Mouse (Mus musculus) midbrain, embryonic 10.5 days (tissue): ENCODE results near the gene Rab11fip3. TPM values are rescaled to one million over a fixed set of nuclear protein-coding genes. Genes with fewer than 3 reads are reported as not detected.

Source experiments
- DNase-seq: peaks from one replicate; pipeline ENCODE4 v3.0.0-alpha.2; 2017; ENCODE audit warnings: low spot score
- H3K27ac ChIP-seq: fragments of 300-500 bp; sonication (generic); replicated peaks from 2 replicates; pipeline ENCODE4 v1.5.1; 2016; ENCODE audit warnings: mild to moderate bottlenecking
- H3K27me3 ChIP-seq: fragments of 300-500 bp; sonication (generic); 2 replicates; pipeline ENCODE4 v1.6.1; 2016; ENCODE audit warnings: low read depth, mild to moderate bottlenecking; ENCODE audit not compliant: poor library complexity, severe bottlenecking
- H3K36me3 ChIP-seq: fragments of 300-500 bp; sonication (generic); 2 replicates; pipeline ENCODE4 v1.6.1; 2016; ENCODE audit warnings: mild to moderate bottlenecking, moderate library complexity
- H3K4me1 ChIP-seq: fragments of 300-500 bp; sonication (generic); 2 replicates; pipeline ENCODE4 v1.6.1; 2016
- H3K4me3 ChIP-seq: fragments of 300-500 bp; sonication (generic); 2 replicates; pipeline ENCODE4 v1.5.1; 2016; ENCODE audit warnings: mild to moderate bottlenecking, moderate library complexity
- H3K9me3 ChIP-seq: fragments of 300-500 bp; sonication (generic); replicated peaks from 2 replicates; pipeline ENCODE4 v1.6.1; 2016; ENCODE audit warnings: mild to moderate bottlenecking
- WGBS: fragments of 180-500 bp; shearing (Covaris S2); methylation state at CpG from one replicate; pipeline ENCODE4 v1.1.7; 2016; 5-methylcytosine and 5-hydroxymethylcytosine counted together
- polyA plus RNA-seq: library from polyadenylated mRNA; unstranded; fragments of >200 nt; fragmentation: Nextera tagmentation; extraction: Ambion mirVana; gene quantifications from 2 replicates; pipeline ENCODE4 v1.2.1, GENCODE M21; 2016

Gene Rab11fip3
- polyA plus RNA-seq, 1 experiment from 2014 or later: 20.6 TPM

DNA sequence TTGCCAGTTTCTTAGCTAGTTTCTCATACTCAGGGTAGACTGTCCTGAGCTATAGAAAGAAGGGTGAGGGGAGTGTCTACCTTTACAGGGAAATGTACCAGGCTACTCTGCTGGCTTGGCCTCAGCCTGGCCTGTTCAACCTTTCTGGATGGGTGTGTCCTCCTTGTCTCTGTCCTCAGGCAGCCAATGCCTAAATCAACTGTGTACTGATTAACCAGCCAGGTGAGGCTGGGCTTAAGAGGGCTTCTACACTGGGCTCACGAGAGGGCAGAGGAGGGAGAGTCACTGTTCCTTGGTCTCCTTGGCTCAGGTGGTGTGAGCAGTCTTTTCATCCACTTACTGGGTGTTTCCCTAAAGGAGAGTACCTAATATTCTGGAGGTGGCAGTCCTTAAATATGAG lies 101.2 kb downstream of the Rab11fip3 start:
- Histone ChIP-seq H3K4me3 (no peak overlapping the region), H3K27ac (no peak overlapping the region), H3K27me3 (no peaks in the 10 kb centered on the region), H3K4me1 (no peaks in the 10 kb centered on the region), H3K9me3 (no peaks in the 10 kb centered on the region), H3K36me3 (peaks cover 45% of the 10 kb centered on the region)
- whole genome bisulfite sequencing: 79% methylated on average over 1 of the region's 1 CpGs
- DNase-seq: no peak

DNA sequence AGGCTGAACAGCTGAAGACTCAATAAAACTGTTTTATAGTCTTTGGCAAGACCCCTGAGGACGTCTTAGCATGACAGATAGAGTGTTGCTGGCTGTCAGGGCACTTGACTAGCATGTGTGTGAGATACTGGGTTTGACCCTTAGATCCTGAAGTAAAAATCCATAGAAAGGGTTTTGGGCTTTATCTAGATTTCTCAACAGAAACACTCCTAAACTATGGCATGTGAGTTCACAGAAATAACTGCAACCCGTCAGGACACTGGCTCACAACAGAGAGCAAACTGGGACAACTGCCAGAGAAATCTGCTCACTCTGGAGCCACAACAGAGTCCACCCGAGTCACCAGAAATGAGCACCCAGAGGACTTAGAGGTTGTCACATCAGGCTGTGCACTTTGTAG lies 101.7 kb downstream of the Rab11fip3 start:
- no peak overlapping the region for H3K4me3 ChIP-seq
- H3K27ac ChIP-seq: no peak overlapping the region
- WGBS: 90% methylated on average over 3 of the region's 3 CpGs
- H3K27me3 ChIP-seq: no peaks in the 10 kb centered on the region
- DNase-seq: no peak
- H3K36me3 ChIP-seq: peaks cover 45% of the 10 kb centered on the region
- no peaks in the 10 kb centered on the region for H3K4me1 ChIP-seq
- no peaks in the 10 kb centered on the region for H3K9me3 ChIP-seq

DNA sequence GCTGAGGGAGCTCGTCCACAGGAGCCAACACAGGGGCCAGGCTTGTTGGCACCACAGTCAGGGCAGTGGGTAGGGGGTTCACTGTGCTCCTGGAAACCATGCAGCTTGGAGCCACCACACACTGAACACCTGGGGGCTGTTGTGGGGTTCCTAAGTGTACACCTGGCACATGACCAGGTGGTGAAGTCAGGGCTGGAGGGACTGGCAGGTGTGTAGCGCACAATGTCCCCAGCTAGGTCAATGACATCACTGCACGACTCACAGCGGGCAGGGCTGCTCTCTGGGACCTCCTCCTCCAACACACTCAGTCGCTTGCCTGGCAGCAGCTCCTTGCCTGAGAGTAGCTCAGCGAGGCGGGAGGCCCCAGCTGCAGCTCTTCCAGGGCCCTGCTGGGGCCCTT lies 105.1 kb downstream of the Rab11fip3 start:
- Histone ChIP-seq H3K36me3 (peaks cover 68% of the 10 kb centered on the region), H3K9me3 (no peaks in the 10 kb centered on the region), H3K27ac (0 out of 2 replicates have a peak overlapping the region, but pooled peaks have one; percentile 4), H3K4me1 (no peaks in the 10 kb centered on the region), H3K4me3 (no peak overlapping the region), H3K27me3 (no peaks in the 10 kb centered on the region)
- no peak for DNase-seq
- WGBS: 90% methylated on average over 7 of the region's 7 CpGs

DNA sequence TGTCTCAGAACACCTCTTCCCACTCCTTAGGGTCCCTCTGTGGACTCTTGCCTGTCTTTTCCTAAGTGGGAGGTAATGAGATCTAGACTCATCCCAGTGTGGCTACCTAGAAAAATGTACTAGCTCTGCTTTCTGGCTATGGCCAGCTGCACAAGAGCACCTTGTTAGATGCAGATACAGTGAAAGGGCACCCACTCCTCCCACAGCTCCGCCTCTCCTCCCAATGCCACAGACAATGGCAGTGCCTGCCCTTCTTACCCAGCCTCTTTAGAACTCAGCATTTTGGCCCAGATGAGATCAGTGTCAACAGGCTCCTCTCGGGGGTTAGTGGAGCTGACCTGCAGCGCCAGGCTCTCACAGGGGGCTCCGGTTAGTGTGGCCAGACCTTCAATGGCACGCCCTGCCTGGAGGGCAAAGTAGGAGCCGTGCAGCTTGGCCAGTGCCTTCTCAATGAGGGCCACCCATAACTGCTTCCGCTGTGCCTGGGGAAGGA lies 106.9 kb downstream of the Rab11fip3 start:
- H3K27me3 ChIP-seq: no peaks in the 10 kb centered on the region
- no peaks in the 10 kb centered on the region for H3K9me3 ChIP-seq
- no peaks in the 10 kb centered on the region for H3K4me1 ChIP-seq
- no peak overlapping the region for H3K27ac ChIP-seq
- H3K36me3 ChIP-seq: peaks cover 85% of the 10 kb centered on the region
- H3K4me3 ChIP-seq: no peak overlapping the region
- WGBS: 93% methylated on average over 7 of the region's 7 CpGs
- no peak for DNase-seq

DNA sequence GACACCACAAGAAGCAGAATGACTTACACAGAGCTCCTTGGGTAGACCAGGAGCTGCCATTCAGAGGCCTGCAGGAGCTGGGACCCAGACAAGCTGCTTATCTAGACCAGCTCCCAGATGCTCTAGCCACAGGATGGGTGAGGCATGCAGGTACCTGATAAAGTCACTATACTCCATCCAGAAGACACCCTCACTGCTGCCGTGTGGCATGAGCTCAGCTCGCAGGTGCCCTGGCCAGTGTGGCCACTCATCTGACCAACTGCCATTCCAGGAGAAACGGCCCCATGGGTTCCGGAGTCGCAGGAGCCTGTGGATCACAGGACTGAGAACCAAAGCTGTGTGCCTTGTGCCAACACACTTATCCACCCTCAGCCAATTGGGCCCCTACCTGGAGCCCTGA lies 107.8 kb downstream of the Rab11fip3 start:
- H3K36me3 ChIP-seq: peaks cover 89% of the 10 kb centered on the region
- no peak for DNase-seq
- H3K9me3 ChIP-seq: no peaks in the 10 kb centered on the region
- H3K4me1 ChIP-seq: 0 out of 2 replicates have a peak, but pooled peaks cover 2% of the 10 kb centered on the region
- H3K4me3 ChIP-seq: no peak overlapping the region
- H3K27me3 ChIP-seq: no peaks in the 10 kb centered on the region
- WGBS: 94% methylated on average over 5 of the region's 5 CpGs
- H3K27ac ChIP-seq: no peak overlapping the region

DNA sequence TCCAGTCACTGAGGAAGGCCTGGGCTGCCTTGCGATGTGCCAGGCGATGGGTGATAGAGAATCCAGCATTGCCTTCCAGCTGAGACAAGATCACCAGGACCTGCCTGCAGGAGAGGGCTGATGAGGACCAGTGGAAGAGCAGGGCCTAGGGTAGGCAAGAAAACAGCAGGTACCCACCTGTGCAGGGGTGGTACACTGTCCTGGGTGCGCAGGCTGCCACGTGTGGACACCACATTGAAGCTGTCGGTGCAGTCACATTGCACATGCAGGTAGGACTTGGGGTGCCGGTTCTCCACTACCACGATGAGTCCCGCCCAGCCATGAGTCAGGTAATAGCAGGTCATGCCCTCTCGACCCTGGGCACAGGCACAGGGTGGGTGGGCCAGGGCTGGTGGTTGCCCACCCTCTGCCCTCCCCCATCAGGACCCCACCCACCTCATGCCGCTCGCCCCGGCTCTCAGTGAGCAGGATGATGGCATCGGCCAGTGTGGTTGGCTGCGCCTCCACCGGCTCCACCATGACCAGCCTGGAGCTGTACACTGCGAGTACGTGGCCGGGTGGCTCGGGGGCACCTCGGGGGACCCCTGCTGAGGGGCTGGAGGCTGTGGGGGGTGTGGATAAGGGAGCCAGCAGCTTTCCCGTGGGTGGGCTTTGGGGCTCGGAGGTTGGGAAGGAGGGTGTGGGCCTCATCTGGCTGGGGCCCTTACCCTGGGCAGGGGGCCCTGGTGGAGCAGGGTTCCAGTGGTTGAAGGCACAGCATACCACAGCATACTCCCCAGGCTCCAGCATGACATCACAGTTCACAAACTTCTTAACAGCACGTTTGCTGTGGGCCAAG lies 109.5 kb downstream of the Rab11fip3 start:
- peaks cover 77% of the 10 kb centered on the region for H3K36me3 ChIP-seq

DNA sequence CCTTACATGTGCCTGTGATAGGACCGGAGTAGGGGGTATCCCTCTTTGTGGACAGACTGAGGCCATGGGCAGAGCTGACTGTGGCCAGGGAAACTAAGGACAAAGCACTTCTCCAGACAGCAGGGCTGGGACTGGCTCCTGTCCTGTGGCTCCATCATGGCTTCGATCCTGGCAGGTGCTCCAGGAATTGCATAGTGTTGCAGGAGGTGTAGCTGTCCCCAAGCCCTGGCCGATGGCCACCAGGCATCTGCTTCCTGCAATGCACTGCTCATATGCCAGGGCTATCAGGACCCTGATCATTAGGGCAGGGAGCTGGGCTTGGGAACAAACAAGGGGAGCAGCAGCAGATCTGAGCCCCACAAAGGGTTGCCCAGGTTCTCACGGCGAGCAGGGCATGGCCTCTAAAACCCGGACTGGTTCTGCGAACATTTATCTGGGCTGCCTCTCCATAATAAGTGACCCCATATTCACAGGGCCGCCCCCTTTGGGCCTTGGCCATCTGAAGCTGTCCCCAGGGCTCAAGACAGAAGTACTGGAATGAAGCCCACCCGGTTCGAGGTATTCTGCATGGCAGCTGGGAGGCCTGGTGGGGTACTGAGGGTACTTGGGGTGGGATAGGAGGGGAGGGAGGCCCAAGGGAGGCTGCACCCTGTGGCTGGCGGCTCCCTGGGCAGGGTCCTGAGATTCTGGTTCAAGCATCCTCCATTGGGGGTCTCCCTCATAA lies 110.4 kb downstream of the Rab11fip3 start:
- DNase-seq: no peak
- Histone ChIP-seq H3K36me3 (peaks cover 68% of the 10 kb centered on the region), H3K4me3 (no peak overlapping the region), H3K4me1 (0 out of 2 replicates have a peak, but pooled peaks cover 2% of the 10 kb centered on the region), H3K27ac (no peak overlapping the region), H3K27me3 (peaks cover 10% of the 10 kb centered on the region), H3K9me3 (no peaks in the 10 kb centered on the region)
- 92% methylated on average over 11 of the region's 11 CpGs for WGBS

More for the DNA sequence above, 109.5 kb downstream of the Rab11fip3 start:
- Histone ChIP-seq H3K4me1 (0 out of 2 replicates have a peak, but pooled peaks cover 2% of the 10 kb centered on the region), H3K27me3 (0 out of 2 replicates have a peak, but pooled peaks cover under 1% of the 10 kb centered on the region), H3K27ac (no peak overlapping the region), H3K9me3 (no peaks in the 10 kb centered on the region), H3K4me3 (no peak overlapping the region)
- 97% methylated on average over 23 of the region's 23 CpGs for WGBS
- DNase-seq: no peak

DNA sequence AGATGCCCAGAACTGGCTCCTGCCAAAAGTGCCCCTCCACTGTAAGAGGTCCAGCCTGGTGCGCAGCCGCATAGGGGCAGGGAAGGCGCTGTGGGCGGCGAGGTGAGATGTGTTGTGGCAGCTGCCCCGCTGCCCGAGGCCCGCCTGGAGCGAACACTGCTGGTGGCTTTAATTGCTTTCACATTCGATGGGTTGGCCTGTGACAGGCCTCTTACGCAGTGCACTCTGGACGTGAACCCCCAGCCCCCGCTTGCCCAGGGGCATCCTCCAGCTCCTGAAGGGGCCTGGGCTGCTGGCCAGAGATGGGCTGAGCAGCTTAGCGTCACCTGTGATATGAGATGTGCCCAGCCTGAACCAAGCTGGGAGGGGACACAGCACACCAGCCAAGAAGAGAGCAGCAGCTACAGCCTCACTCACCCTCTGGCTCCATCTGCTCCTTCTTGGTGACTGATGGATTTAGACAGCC lies 111.7 kb downstream of the Rab11fip3 start:
- Histone ChIP-seq H3K4me1 (0 out of 2 replicates have a peak, but pooled peaks cover 2% of the 10 kb centered on the region), H3K9me3 (no peaks in the 10 kb centered on the region), H3K27ac (no peak overlapping the region), H3K27me3 (peaks cover 23% of the 10 kb centered on the region), H3K36me3 (peaks cover 55% of the 10 kb centered on the region), H3K4me3 (no peak overlapping the region)
- no peak for DNase-seq
- 90% methylated on average over 14 of the region's 14 CpGs for WGBS

DNA sequence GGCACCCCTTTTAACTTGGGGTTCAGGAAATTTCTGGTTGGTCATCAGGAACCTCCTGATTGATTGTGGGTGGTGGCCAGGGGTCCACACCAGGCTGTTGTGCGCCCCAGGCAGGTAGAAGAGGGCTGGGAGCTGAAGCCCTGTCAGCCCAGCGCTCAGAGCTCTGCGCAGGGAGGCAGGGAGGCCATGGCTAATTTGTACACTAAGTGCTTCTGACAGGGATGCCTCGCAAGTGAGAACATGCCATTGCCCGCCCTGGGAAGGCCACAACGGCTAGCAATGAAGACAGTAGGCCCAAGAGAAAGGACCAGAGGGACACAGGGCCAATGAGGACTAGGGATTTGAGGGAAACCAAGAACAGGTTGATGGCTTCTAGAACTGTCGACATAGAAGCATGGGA lies 112.7 kb downstream of the Rab11fip3 start:
- 88% methylated on average over 7 of the region's 7 CpGs for WGBS

DNA sequence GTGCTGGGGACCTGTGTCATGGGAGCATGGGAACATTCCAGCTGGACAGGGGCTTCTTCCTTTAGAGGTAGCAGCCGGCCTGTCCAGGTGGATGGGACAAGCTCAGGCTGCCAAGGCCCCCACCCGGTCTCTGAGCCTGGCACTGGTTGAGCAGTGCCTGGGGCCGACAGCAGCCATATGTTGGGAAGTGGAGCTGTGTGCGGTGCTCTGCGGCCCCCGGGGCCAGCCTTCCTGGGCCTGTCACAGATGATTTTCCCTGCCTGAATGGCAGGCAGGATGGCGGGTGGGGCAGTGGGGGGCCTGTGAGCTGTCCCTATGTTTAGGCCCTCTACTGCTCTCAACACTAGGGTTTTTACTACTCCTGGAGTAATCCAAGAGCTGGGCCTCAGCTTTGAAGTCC lies 113.2 kb downstream of the Rab11fip3 start:
- Histone ChIP-seq H3K27ac (no peak overlapping the region), H3K4me1 (peaks cover 15% of the 10 kb centered on the region), H3K27me3 (peaks cover 37% of the 10 kb centered on the region), H3K36me3 (peaks cover 41% of the 10 kb centered on the region), H3K9me3 (no peaks in the 10 kb centered on the region), H3K4me3 (no peak overlapping the region)
- DNase-seq: no peak
- WGBS: 76% methylated on average over 7 of the region's 7 CpGs

More for the DNA sequence above, 112.7 kb downstream of the Rab11fip3 start:
- no peak for DNase-seq
- H3K9me3 ChIP-seq: no peaks in the 10 kb centered on the region
- H3K27ac ChIP-seq: no peak overlapping the region
- H3K4me3 ChIP-seq: no peak overlapping the region
- peaks cover 33% of the 10 kb centered on the region for H3K27me3 ChIP-seq
- peaks cover 11% of the 10 kb centered on the region for H3K4me1 ChIP-seq
- peaks cover 45% of the 10 kb centered on the region for H3K36me3 ChIP-seq

DNA sequence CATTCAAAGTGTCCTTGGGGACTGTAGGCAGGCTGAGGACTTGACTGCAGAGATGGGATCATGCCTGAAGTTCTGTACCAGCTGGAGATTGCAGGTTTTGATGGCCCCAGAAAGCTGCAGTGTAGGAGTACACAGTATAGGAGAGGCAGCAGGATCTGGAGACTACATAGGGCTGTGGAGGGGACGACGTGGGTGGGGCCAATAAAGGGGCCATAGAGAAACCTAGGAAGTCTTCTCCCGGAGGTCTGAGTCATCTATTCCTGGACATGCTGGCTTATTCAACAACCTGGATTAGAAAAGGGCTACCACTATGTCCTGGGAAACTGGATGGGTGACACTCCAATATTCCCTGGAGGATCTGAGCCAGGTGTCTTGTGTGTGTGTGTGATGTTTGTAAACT lies 113.6 kb downstream of the Rab11fip3 start:
- Histone ChIP-seq H3K9me3 (no peaks in the 10 kb centered on the region), H3K36me3 (peaks cover 37% of the 10 kb centered on the region), H3K4me3 (no peak overlapping the region), H3K27me3 (peaks cover 42% of the 10 kb centered on the region), H3K27ac (no peak overlapping the region), H3K4me1 (peaks cover 18% of the 10 kb centered on the region)
- no peak for DNase-seq
- WGBS: 73% methylated on average over 3 of the region's 3 CpGs

DNA sequence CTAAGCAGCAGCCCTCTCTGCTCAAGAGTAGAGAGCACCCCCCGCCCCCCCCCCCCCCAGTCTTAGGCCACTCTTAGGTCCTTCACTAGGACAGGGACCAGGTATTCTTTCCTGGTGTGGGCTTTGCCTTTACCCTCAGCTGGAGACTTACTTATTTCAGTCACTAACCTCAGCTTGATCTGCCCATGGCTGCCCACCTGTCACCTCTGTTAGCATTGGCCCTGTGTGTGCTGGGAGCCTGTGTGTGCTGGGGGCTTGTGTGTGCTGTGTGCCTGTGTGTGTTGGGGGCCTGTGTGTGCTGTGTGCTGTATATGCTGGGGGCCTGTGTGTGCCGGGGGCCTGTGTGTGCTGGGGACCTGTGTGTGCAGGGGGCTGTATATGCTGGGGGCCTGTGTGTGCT lies 114.7 kb downstream of the Rab11fip3 start:
- no peak for DNase-seq

More for the DNA sequence above, 114.7 kb downstream of the Rab11fip3 start:
- H3K27me3 ChIP-seq: peaks cover 52% of the 10 kb centered on the region
- H3K4me3 ChIP-seq: no peak overlapping the region
- H3K9me3 ChIP-seq: no peaks in the 10 kb centered on the region
- 83% methylated on average over 2 of the region's 2 CpGs for WGBS
- peaks cover 21% of the 10 kb centered on the region for H3K4me1 ChIP-seq
- H3K27ac ChIP-seq: no peak overlapping the region
- H3K36me3 ChIP-seq: peaks cover 26% of the 10 kb centered on the region
